Mouse (Mus musculus): ENCODE data around the gene Chst13. TPM values are rescaled to one million over a fixed set of nuclear protein-coding genes. Genes with fewer than 3 reads are reported as not detected.

Gene Chst13
- polyA plus RNA-seq, 1 experiment = 3.9 TPM

DNA sequence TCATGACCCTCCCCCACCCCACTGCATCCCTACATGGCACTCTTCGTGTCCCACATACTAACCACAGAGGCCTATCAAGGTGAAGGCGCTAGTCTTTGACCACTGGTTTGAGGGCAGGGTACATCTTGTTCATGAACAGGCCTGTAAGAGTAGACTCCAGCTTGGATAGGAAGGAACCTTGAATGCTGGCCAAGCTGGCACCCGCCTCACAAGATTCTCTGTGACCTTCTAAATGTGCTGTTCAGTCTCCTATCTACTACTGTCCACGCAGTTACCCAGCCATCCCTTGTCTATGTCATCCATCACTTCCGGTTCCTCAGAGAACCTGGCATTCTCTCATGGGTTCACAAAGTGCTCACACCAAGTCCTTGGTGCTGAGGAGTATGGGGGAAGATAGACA is 38.3 kb upstream of the Chst13 start:
- TF ChIP-seq E2F4 (IDR thresholded peaks at IDR 0.05; ENCODE audit: insufficient read depth) (no peak), MYOD1 (IDR thresholded peaks at IDR 0.05; ENCODE audit: control insufficient read depth in 1 of 3, insufficient read length in 2 of 3, low read depth in 2 of 3) (no peak), CEBPB (IDR thresholded peaks at IDR 0.05; ENCODE audit: insufficient read depth, poor library complexity, severe bottlenecking) (no peak), USF1 (IDR thresholded peaks at IDR 0.05; ENCODE audit: low read depth) (no peak)
- Histone ChIP-seq H3K4me2 (ENCODE audit: low read depth) (no peak overlapping the region), H3K27me3 (ENCODE audit: control insufficient read depth, insufficient read depth, insufficient read length) (no peaks in the 10 kb centered on the region), H3ac (ENCODE audit: control insufficient read depth, insufficient read length) (no peak overlapping the region), H3K36me3 (ENCODE audit: control insufficient read depth, insufficient read depth) (no peaks in the 10 kb centered on the region), H3K79me2 (ENCODE audit: control insufficient read depth, insufficient read depth) (no peaks in the 10 kb centered on the region), H3K4me3 (no peak overlapping the region)

GRCm38 (mm10) chr6:90360922-90361614 is 36.1 kb upstream of the Chst13 start:
- Histone ChIP-seq H3ac (ENCODE audit: control insufficient read depth, insufficient read length) (no peak overlapping the region), H3K36me3 (ENCODE audit: control insufficient read depth, insufficient read depth) (no peaks in the 10 kb centered on the region), H3K27me3 (ENCODE audit: control insufficient read depth, insufficient read depth, insufficient read length) (no peaks in the 10 kb centered on the region), H3K4me2 (ENCODE audit: low read depth) (no peak overlapping the region), H3K79me2 (ENCODE audit: control insufficient read depth, insufficient read depth) (no peaks in the 10 kb centered on the region), H3K4me3 (no peak overlapping the region)
- TF ChIP-seq SRF (IDR thresholded peaks at IDR 0.05; ENCODE audit: control insufficient read depth, insufficient read length, low read depth) (no peak), MYOG (IDR thresholded peaks at IDR 0.05; ENCODE audit: control insufficient read depth in 1 of 3, insufficient read depth in 1 of 3, insufficient read length in 2 of 3, low read depth in 2 of 3) (no peak), TCF3 (IDR thresholded peaks at IDR 0.05; ENCODE audit: insufficient read length, low read depth) (no peak), MYOD1 (IDR thresholded peaks at IDR 0.05; ENCODE audit: control insufficient read depth in 1 of 3, insufficient read length in 2 of 3, low read depth in 2 of 3) (no peak), MAX (IDR thresholded peaks at IDR 0.05; ENCODE audit: low read depth) (no peak), REST (IDR thresholded peaks at IDR 0.05; ENCODE audit: insufficient read depth, insufficient read length) (no peak), E2F4 (IDR thresholded peaks at IDR 0.05; ENCODE audit: insufficient read depth) (no peak), TCF12 (IDR thresholded peaks at IDR 0.05; ENCODE audit: insufficient read depth, poor library complexity, severe bottlenecking) (no peak), POLR2AphosphoS2 (IDR thresholded peaks at IDR 0.05; ENCODE audit: insufficient read length, low read depth) (no peak), POLR2A (IDR thresholded peaks at IDR 0.05; ENCODE audit: insufficient read length, low read depth) (no peak), CEBPB (IDR thresholded peaks at IDR 0.05; ENCODE audit: insufficient read depth, poor library complexity, severe bottlenecking) (no peak)

- H3ac ChIP-seq (ENCODE audit: control insufficient read depth, insufficient read length) = no peak overlapping the region
- H3K27me3 ChIP-seq (ENCODE audit: control insufficient read depth, insufficient read depth, insufficient read length) = no peaks in the 10 kb centered on the region
- no peak overlapping the region for H3K4me3 ChIP-seq
- H3K79me2 ChIP-seq (ENCODE audit: control insufficient read depth, insufficient read depth) = no peaks in the 10 kb centered on the region
- peak overlapping the region; percentile 59 for H3K4me2 ChIP-seq (ENCODE audit: low read depth)
- no peaks in the 10 kb centered on the region for H3K36me3 ChIP-seq (ENCODE audit: control insufficient read depth, insufficient read depth)
- TF ChIP-seq MYOD1 (IDR thresholded peaks at IDR 0.05; ENCODE audit: control insufficient read depth in 1 of 3, insufficient read length in 2 of 3, low read depth in 2 of 3) = no peak
- TF ChIP-seq POLR2A (IDR thresholded peaks at IDR 0.05; ENCODE audit: insufficient read length, low read depth) = no peak
- no peak for TF ChIP-seq SRF (IDR thresholded peaks at IDR 0.05; ENCODE audit: control insufficient read depth, insufficient read length, low read depth)
- no peak for TF ChIP-seq TCF3 (IDR thresholded peaks at IDR 0.05; ENCODE audit: insufficient read length, low read depth)
These were observed 35.2 kb upstream of the Chst13 start for GRCm38 (mm10) chr6:90360024-90360781.

- H3K4me2 ChIP-seq (ENCODE audit: low read depth) = peak overlapping the region; percentile 59
- TF ChIP-seq MAX (IDR thresholded peaks at IDR 0.05; ENCODE audit: low read depth) = no peak
- no peak for TF ChIP-seq REST (IDR thresholded peaks at IDR 0.05; ENCODE audit: insufficient read depth, insufficient read length)
- no peak for TF ChIP-seq E2F4 (IDR thresholded peaks at IDR 0.05; ENCODE audit: insufficient read depth)
- TF ChIP-seq CEBPB (IDR thresholded peaks at IDR 0.05; ENCODE audit: insufficient read depth, poor library complexity, severe bottlenecking) = no peak
- no peak for TF ChIP-seq TCF12 (IDR thresholded peaks at IDR 0.05; ENCODE audit: insufficient read depth, poor library complexity, severe bottlenecking)
- TF ChIP-seq USF1 (IDR thresholded peaks at IDR 0.05; ENCODE audit: low read depth) = no peak
- TF ChIP-seq MYOD1 (IDR thresholded peaks at IDR 0.05; ENCODE audit: control insufficient read depth in 1 of 3, insufficient read length in 2 of 3, low read depth in 2 of 3) = no peak
- TF ChIP-seq POLR2A (IDR thresholded peaks at IDR 0.05; ENCODE audit: insufficient read length, low read depth) = no peak
- no peak for TF ChIP-seq MYOG (IDR thresholded peaks at IDR 0.05; ENCODE audit: control insufficient read depth in 1 of 3, insufficient read depth in 1 of 3, insufficient read length in 2 of 3, low read depth in 2 of 3)
- no peak overlapping the region for H3ac ChIP-seq (ENCODE audit: control insufficient read depth, insufficient read length)
- H3K79me2 ChIP-seq (ENCODE audit: control insufficient read depth, insufficient read depth) = no peaks in the 10 kb centered on the region
- no peaks in the 10 kb centered on the region for H3K27me3 ChIP-seq (ENCODE audit: control insufficient read depth, insufficient read depth, insufficient read length)
- H3K4me3 ChIP-seq = no peak overlapping the region
- H3K36me3 ChIP-seq (ENCODE audit: control insufficient read depth, insufficient read depth) = no peaks in the 10 kb centered on the region
These were observed 34.5 kb upstream of the Chst13 start for GRCm38 (mm10) chr6:90359445-90359844.

DNA sequence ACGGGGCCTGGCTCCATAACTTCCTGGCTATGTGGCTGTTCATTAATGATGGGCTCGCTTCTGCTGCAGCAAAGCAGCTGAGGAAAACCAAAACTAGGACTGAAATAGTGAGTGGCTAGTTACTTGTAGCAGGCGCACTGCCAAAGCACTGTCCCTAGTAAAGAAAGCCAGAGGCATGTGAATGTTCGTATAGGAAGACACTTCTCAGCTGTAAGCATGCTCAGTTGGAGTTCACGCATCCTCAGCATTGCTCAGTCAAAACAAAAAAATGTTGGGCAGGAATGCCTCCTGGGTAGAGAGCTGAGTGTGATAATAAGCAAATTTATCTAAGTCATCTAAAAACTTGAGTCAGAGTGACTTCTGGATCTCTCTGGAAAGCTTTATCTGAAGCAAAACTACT is 33.2 kb upstream of the Chst13 start:
- Histone ChIP-seq H3K36me3 (ENCODE audit: control insufficient read depth, insufficient read depth) (no peaks in the 10 kb centered on the region), H3K4me3 (no peak overlapping the region), H3ac (ENCODE audit: control insufficient read depth, insufficient read length) (no peak overlapping the region), H3K4me2 (ENCODE audit: low read depth) (no peak overlapping the region), H3K79me2 (ENCODE audit: control insufficient read depth, insufficient read depth) (no peaks in the 10 kb centered on the region), H3K27me3 (ENCODE audit: control insufficient read depth, insufficient read depth, insufficient read length) (no peaks in the 10 kb centered on the region)
- TF ChIP-seq POLR2A (IDR thresholded peaks at IDR 0.05; ENCODE audit: insufficient read length, low read depth) = no peak
- no peak for TF ChIP-seq TCF3 (IDR thresholded peaks at IDR 0.05; ENCODE audit: insufficient read length, low read depth)
- TF ChIP-seq USF1 (IDR thresholded peaks at IDR 0.05; ENCODE audit: low read depth) = no peak
- TF ChIP-seq MAX (IDR thresholded peaks at IDR 0.05; ENCODE audit: low read depth) = no peak
- no peak for TF ChIP-seq MYOD1 (IDR thresholded peaks at IDR 0.05; ENCODE audit: control insufficient read depth in 1 of 3, insufficient read length in 2 of 3, low read depth in 2 of 3)
- TF ChIP-seq CEBPB (IDR thresholded peaks at IDR 0.05; ENCODE audit: insufficient read depth, poor library complexity, severe bottlenecking) = no peak
- no peak for TF ChIP-seq REST (IDR thresholded peaks at IDR 0.05; ENCODE audit: insufficient read depth, insufficient read length)
- TF ChIP-seq MYOG (IDR thresholded peaks at IDR 0.05; ENCODE audit: control insufficient read depth in 1 of 3, insufficient read depth in 1 of 3, insufficient read length in 2 of 3, low read depth in 2 of 3) = no peak
- no peak for TF ChIP-seq POLR2AphosphoS2 (IDR thresholded peaks at IDR 0.05; ENCODE audit: insufficient read length, low read depth)
- no peak for TF ChIP-seq E2F4 (IDR thresholded peaks at IDR 0.05; ENCODE audit: insufficient read depth)
- TF ChIP-seq TCF12 (IDR thresholded peaks at IDR 0.05; ENCODE audit: insufficient read depth, poor library complexity, severe bottlenecking) = no peak
- TF ChIP-seq SRF (IDR thresholded peaks at IDR 0.05; ENCODE audit: control insufficient read depth, insufficient read length, low read depth) = no peak

All from myocyte (in vitro differentiated cells).